Mouse (Mus musculus) forebrain, embryonic 13.5 days (tissue): ENCODE data around the gene Il12rb2. TPM values are rescaled to one million over a fixed set of nuclear protein-coding genes. Genes with fewer than 3 reads are reported as not detected.

Experiments used
- ATAC-seq: fragments of 200-750 bp; cut with Nextera tagmentation; 2 replicates; pipeline ENCODE4 v1.8.0; 2017
- H3K27ac ChIP-seq: fragments of 300-500 bp; sonication (generic); 2 replicates; pipeline ENCODE4 v1.5.1; 2015; ENCODE audit warnings: inconsistent platforms, mild to moderate bottlenecking, moderate library complexity
- H3K27me3 ChIP-seq: fragments of 300-500 bp; sonication (generic); 2 replicates; pipeline ENCODE4 v1.6.1; 2015; ENCODE audit warnings: mild to moderate bottlenecking, inconsistent platforms
- H3K36me3 ChIP-seq: fragments of 300-500 bp; sonication (generic); 2 replicates; pipeline ENCODE4 v1.6.1; 2015; ENCODE audit warnings: mild to moderate bottlenecking, inconsistent platforms; ENCODE audit not compliant: poor library complexity, severe bottlenecking
- H3K4me1 ChIP-seq: fragments of 300-500 bp; sonication (generic); 2 replicates; pipeline ENCODE4 v1.6.1; 2015; ENCODE audit warnings: inconsistent platforms
- H3K4me2 ChIP-seq: fragments of 300-500 bp; sonication (generic); 2 replicates; pipeline ENCODE4 v1.6.1; 2015; ENCODE audit warnings: inconsistent platforms, mild to moderate bottlenecking, moderate library complexity
- H3K4me3 ChIP-seq: fragments of 300-500 bp; sonication (generic); 2 replicates; pipeline ENCODE4 v1.5.1; 2015; ENCODE audit warnings: mild to moderate bottlenecking, inconsistent platforms
- H3K9ac ChIP-seq: fragments of 300-500 bp; sonication (generic); 2 replicates; pipeline ENCODE4 v1.6.1; 2015; ENCODE audit warnings: mild to moderate bottlenecking, inconsistent platforms
- H3K9me3 ChIP-seq: fragments of 300-500 bp; sonication (generic); replicated peaks from 2 replicates; pipeline ENCODE4 v1.6.1; 2016; ENCODE audit warnings: inconsistent platforms
- WGBS: fragments of 180-500 bp; shearing (Covaris S2); methylation state at CpG from one replicate; pipeline ENCODE4 v1.1.7; 2015; 5-methylcytosine and 5-hydroxymethylcytosine counted together
- polyA plus RNA-seq: library from polyadenylated mRNA; unstranded; fragments of >200 nt; fragmentation: Nextera tagmentation; extraction: Ambion mirVana; gene quantifications from 2 replicates; pipeline ENCODE4 v1.2.1, GENCODE M21; 2015

The Il12rb2 gene
- not detected in 2 replicates for polyA plus RNA-seq

DNA sequence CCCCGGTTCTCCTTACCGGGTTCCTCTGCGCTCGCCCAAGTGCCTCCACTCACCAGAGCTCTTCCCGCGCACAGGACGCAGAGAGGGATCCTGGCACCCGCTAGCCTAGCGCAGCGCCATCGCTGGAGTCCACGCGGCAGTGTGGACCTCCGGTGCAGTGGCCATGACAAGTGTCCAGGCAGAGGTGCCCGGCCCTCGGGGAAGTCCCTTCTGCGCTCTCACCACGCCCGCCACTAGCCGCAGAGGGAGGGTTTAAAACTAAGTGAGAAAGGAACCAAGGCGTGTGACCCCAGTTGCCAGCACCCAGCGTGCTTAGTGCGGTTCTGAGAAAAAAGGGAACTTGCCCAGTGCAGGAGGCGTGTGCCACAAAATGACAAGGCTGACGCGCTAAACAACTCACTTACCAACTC lies at the start of gene Il12rb2:
Il12rb2 (minus strand) TSS at position 207 of the 410 bp plus-strand sequence.
- 1% methylated on average over 26 of the region's 26 CpGs for WGBS
- Histone ChIP-seq H3K4me2 (peak within 1 kb of the TSS; percentile 61), H3K27ac (no peak within 1 kb of the TSS), H3K27me3 (peaks cover 5% of the 10 kb centered on the region), H3K9me3 (no peaks in the 10 kb centered on the region), H3K9ac (no peak within 1 kb of the TSS), H3K4me1 (peaks cover 11% of the 10 kb centered on the region; the same call in 1 of the 2 replicates), H3K36me3 (no peaks in the 10 kb centered on the region), H3K4me3 (peak within 1 kb of the TSS; percentile 32)
- peak; percentile 58; the same call in 1 of the 2 replicates for ATAC-seq

DNA sequence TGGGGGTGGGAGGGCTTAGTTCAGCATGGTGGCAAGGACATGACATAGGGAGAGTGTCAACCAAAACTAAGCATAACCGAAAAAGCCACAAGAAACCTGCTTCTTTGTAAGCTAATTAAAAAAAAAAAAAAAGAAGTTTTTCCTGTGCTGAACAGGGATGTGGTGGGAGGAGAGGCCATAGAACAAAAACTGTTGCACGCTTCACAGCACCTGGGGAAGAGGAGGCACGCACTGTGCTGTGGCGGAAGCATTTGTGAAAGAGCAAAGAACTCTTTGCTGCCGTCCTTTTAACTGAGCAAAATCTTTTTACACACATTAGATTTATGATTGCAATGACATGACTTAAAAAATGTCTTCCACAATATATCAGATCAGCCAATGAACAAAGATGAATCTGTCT lies 45.8 kb upstream of the Il12rb2 start:
- H3K36me3 ChIP-seq = no peaks in the 10 kb centered on the region
- ATAC-seq = no peak
- no peak overlapping the region for H3K9ac ChIP-seq
- H3K27ac ChIP-seq = no peak overlapping the region
- no peaks in the 10 kb centered on the region for H3K27me3 ChIP-seq
- no peak overlapping the region for H3K4me3 ChIP-seq
- H3K4me1 ChIP-seq = no peaks in the 10 kb centered on the region
- no peaks in the 10 kb centered on the region for H3K9me3 ChIP-seq
- 61% methylated on average over 5 of the region's 5 CpGs for WGBS
- no peak overlapping the region for H3K4me2 ChIP-seq

DNA sequence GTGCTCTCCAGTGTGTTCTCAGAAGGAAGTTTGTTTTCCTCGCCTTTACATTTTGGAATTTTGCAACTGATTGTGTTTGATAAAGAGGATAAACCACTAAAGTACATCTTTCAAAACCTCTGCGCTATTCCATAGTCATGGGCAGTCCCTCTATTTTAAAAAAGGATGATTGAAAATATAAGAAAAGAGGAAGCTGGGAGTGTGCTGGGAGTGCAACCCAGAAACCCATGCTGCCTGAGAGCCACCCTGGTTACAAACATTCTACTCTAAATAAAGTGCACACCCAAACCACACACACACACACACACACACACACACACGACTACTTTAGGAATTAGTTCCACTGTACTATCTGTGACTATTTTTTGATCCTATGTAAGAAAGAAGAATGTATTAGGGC lies 40.6 kb upstream of the Il12rb2 start:
- Histone ChIP-seq H3K4me3 (no peak overlapping the region), H3K4me1 (no peaks in the 10 kb centered on the region), H3K4me2 (no peak overlapping the region), H3K9me3 (no peaks in the 10 kb centered on the region), H3K27ac (no peak overlapping the region), H3K27me3 (no peaks in the 10 kb centered on the region), H3K36me3 (no peaks in the 10 kb centered on the region), H3K9ac (no peak overlapping the region)
- no peak for ATAC-seq
- WGBS = 88% methylated on average over 3 of the region's 3 CpGs

DNA sequence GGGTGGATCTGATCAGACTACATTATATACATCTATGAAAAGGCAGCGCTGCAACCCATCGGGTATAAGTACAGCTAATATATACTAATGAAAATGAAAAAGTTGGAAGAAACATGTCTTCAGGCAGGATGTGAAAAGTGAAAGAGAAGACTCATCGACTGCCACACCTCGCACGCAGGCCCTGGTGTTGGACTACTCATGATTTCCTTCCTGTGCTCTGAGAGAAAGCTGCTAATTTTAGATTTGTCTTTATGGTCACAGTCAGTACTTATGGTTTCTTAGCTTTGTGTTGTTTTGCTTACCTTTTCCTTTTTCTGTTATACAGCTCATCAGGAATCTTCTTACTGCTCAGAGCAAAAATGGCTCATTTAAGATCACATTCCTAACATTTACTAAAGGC lies 39.3 kb upstream of the Il12rb2 start:
- Histone ChIP-seq H3K9me3 (no peaks in the 10 kb centered on the region), H3K27ac (no peak overlapping the region), H3K4me1 (no peaks in the 10 kb centered on the region), H3K4me3 (no peak overlapping the region), H3K4me2 (no peak overlapping the region), H3K36me3 (no peaks in the 10 kb centered on the region), H3K27me3 (no peaks in the 10 kb centered on the region), H3K9ac (no peak overlapping the region)
- 95% methylated on average over 5 of the region's 5 CpGs for WGBS
- no peak for ATAC-seq

DNA sequence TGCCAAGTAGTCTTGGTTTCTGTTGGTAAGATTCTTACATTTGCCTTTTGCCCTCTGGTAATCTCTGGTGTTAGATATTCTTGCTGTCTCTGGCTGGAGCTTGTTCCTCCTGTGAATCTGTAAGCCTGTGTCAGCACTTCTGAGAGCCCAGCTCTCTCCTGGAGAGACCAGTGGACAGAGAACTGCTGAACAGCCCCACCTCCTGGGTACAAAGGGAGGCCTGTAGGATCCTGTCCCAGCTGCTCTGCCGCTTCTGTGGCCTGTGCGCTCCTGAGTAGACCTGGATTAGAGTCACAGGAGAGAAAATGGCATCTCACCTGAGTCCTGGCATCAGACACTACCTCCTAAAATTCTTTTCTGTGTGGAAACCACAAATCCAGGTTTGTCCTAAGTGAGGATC lies 37.4 kb upstream of the Il12rb2 start:
- H3K4me3 ChIP-seq = no peak overlapping the region
- H3K27me3 ChIP-seq = no peaks in the 10 kb centered on the region
- no peaks in the 10 kb centered on the region for H3K36me3 ChIP-seq
- ATAC-seq = no peak
- no peak overlapping the region for H3K9ac ChIP-seq
- no peaks in the 10 kb centered on the region for H3K9me3 ChIP-seq
- no peak overlapping the region for H3K27ac ChIP-seq
- H3K4me2 ChIP-seq = no peak overlapping the region
- H3K4me1 ChIP-seq = no peaks in the 10 kb centered on the region
- 83% methylated on average over 2 of the region's 2 CpGs for WGBS

DNA sequence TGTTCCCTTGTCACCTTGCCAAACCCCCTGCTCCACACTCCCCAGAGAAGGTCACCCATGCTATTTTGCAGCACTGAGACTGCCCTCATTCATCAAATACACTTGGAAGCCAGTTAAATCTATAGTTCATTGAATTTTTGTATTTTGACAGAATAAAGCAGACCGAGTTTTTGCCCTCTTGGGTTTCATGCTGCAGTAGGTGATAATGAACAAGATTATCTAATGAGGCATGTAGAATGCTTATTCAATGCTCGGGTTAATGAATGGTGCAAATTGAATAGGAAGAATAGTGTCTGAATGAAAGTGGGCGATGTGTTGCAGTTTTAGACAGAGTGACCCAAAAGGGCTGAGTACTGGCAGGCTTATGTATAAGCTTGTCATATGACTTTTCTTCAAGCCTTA lies 29.3 kb upstream of the Il12rb2 start:
- Histone ChIP-seq H3K9me3 (no peaks in the 10 kb centered on the region), H3K4me2 (no peak overlapping the region), H3K27ac (no peak overlapping the region), H3K4me1 (peaks cover 10% of the 10 kb centered on the region), H3K9ac (no peak overlapping the region), H3K36me3 (no peaks in the 10 kb centered on the region), H3K27me3 (no peaks in the 10 kb centered on the region), H3K4me3 (no peak overlapping the region)
- WGBS = 16% methylated on average over 3 of the region's 3 CpGs
- ATAC-seq = peak; percentile 70

DNA sequence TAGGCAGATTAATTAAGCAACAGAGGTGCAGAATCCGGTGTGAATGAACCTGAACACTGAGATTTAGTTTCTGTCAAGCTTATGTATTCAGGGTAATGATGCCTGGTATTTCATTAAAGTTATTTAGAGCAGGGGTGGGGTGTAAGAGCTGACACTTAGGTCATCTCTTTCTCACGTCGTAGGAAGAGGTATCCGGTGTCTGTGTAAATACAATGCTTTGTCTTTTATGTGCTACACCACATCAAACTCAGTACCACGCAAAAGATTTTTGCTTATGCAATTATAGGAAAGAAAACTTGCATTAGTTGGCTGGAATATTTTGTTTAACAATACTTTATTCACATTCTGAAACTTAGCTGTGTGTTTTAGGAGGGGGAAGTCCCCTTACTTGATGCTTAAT lies 23.6 kb upstream of the Il12rb2 start:
- Histone ChIP-seq H3K27me3 (no peaks in the 10 kb centered on the region), H3K9ac (no peak overlapping the region), H3K4me1 (no peaks in the 10 kb centered on the region), H3K9me3 (no peaks in the 10 kb centered on the region), H3K4me2 (no peak overlapping the region), H3K27ac (no peak overlapping the region), H3K4me3 (no peak overlapping the region), H3K36me3 (no peaks in the 10 kb centered on the region)
- WGBS = 80% methylated on average over 5 of the region's 5 CpGs
- ATAC-seq = no peak

DNA sequence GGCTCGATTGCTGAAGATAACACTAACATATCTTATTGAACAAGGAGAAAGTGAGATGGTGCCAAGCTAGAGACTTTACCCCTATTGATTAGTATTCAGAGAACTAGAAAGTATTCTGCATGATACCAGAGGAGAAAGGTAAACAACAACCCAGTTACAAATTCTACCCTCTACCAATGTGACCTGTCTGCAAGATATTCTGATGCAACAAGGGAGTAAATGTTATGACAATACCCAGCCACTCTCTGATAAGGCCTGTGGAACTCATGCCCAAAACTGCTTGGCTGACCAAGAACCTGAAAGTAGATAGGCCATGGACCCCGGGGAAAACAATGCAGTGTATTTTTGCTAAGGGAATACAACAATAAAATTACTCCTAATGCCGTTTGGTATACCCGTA lies 10.2 kb downstream of the Il12rb2 start:
- Histone ChIP-seq H3K27me3 (no peaks in the 10 kb centered on the region), H3K9ac (no peak overlapping the region), H3K4me2 (no peak overlapping the region), H3K4me3 (no peak overlapping the region), H3K9me3 (no peaks in the 10 kb centered on the region), H3K27ac (no peak overlapping the region), H3K36me3 (no peaks in the 10 kb centered on the region), H3K4me1 (no peaks in the 10 kb centered on the region)
- no peak for ATAC-seq
- WGBS = 89% methylated on average over 4 of the region's 4 CpGs

DNA sequence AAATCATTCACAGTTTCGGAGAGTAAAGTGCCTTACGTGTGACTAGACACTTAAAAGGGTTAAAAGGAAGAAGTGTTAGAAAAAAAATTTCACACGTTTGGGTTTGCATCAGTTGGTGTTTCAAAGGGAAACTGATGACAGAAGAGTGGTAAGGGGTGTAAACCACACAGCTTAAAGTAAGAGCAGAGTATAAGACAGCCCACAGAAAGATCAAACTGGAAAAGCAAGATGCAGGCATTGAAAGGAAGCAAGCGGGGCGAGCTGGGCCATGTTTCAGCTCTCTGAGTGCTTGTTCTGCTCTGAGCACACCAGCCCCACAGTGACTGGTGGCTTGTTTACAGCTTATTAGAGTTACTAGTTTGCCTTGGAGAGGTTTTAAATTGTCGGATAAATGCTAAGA lies 27.9 kb downstream of the Il12rb2 start:
- H3K9me3 ChIP-seq = no peaks in the 10 kb centered on the region
- WGBS = 80% methylated on average over 6 of the region's 6 CpGs
- no peak overlapping the region for H3K27ac ChIP-seq
- H3K36me3 ChIP-seq = no peaks in the 10 kb centered on the region
- no peak for ATAC-seq
- H3K4me3 ChIP-seq = no peak overlapping the region
- no peaks in the 10 kb centered on the region for H3K27me3 ChIP-seq
- H3K4me2 ChIP-seq = no peak overlapping the region
- H3K4me1 ChIP-seq = no peaks in the 10 kb centered on the region
- no peak overlapping the region for H3K9ac ChIP-seq

DNA sequence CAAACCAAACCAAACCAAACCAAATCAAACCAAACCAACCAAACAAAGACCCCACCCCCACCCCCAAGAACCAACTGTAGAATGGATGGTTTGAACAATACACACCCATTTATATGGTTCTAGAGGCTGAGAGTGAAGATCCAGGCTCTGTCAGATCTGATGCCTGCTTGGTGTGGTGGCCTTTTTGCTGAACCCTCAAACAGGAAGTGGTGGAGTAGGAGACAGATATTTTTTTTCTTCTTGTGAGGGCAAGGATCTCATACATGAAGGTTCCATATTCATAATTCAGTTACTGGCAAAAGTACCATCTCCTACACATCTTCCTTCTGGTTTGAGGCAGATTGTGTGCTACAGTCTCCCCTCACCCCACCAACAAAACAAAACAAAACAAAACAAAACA lies 36.5 kb downstream of the Il12rb2 start:
- H3K9ac ChIP-seq = no peak overlapping the region
- no peaks in the 10 kb centered on the region for H3K4me1 ChIP-seq
- H3K27me3 ChIP-seq = no peaks in the 10 kb centered on the region
- H3K36me3 ChIP-seq = no peaks in the 10 kb centered on the region
- ATAC-seq = no peak
- H3K4me3 ChIP-seq = no peak overlapping the region
- H3K27ac ChIP-seq = no peak overlapping the region
- H3K9me3 ChIP-seq = no peaks in the 10 kb centered on the region
- no peak overlapping the region for H3K4me2 ChIP-seq

DNA sequence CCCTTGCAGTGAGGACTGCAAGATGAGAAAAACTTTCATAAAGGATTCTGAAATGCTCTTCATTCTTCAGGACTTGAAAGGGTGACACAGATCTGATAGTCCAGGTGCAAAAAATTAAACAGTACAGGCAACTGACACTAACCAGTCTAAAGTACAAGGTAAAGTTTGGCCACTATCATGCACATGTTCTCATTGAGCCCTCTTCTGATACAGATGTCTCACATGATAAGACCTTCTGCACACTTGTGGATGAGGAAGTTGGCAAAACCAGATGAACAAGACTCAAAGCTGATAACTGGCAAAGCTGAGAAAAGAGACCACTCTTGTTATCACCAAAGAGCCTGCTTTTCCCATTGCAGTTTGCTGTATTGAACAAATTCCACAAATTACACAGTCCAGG lies 38.0 kb downstream of the Il12rb2 start:
- no peaks in the 10 kb centered on the region for H3K4me1 ChIP-seq
- no peak overlapping the region for H3K4me2 ChIP-seq
- no peaks in the 10 kb centered on the region for H3K36me3 ChIP-seq
- no peaks in the 10 kb centered on the region for H3K27me3 ChIP-seq
- no peak for ATAC-seq
- no peak overlapping the region for H3K4me3 ChIP-seq
- H3K27ac ChIP-seq = no peak overlapping the region
- H3K9me3 ChIP-seq = no peaks in the 10 kb centered on the region
- H3K9ac ChIP-seq = no peak overlapping the region

DNA sequence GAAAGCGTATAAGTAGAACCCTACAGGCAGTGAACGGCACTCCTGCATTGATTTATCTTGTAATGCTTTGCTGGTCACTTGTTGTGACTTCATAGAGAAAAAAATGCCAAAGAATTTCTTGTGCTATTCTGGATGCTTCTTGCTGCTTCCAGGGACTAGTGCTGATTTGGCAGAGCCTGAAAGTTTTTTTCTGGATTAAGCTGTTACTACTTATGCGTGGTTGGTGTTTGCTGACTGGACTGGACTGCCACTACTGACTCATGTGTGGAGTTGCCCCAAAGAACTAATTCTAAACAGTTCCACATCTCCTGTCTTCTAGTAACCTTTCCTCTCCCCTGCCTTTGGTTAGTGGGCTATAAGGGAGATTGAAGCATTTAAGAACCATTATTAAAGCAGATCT lies 52.2 kb downstream of the Il12rb2 start:
- H3K36me3 ChIP-seq = no peaks in the 10 kb centered on the region
- H3K9ac ChIP-seq = no peak overlapping the region
- WGBS = 89% methylated on average over 3 of the region's 3 CpGs
- no peaks in the 10 kb centered on the region for H3K27me3 ChIP-seq
- no peaks in the 10 kb centered on the region for H3K4me1 ChIP-seq
- no peaks in the 10 kb centered on the region for H3K9me3 ChIP-seq
- no peak overlapping the region for H3K4me3 ChIP-seq
- H3K4me2 ChIP-seq = no peak overlapping the region
- no peak for ATAC-seq
- no peak overlapping the region for H3K27ac ChIP-seq

DNA sequence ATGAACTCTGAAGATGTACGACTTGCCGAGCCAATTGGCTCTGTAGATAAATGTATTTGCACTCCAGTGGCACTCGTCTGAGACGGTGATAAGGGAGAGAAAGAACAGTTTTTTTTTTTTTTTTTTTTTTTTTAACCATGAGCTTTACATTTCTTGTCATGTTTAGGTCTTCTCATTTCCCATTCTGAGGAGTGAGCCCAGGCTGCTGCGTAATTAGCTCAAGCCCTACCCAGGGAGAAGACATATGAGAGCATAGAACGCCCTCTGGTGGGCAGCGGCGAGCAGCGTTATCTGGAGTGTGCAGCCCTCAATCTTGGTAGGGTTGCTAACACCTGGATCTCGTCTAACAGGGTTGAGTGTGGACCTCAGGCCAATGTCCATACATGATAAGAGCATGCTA lies 57.5 kb downstream of the Il12rb2 start:
- no peaks in the 10 kb centered on the region for H3K4me1 ChIP-seq
- H3K36me3 ChIP-seq = no peaks in the 10 kb centered on the region
- no peaks in the 10 kb centered on the region for H3K27me3 ChIP-seq
- peak; percentile 91 for ATAC-seq
- no peak overlapping the region for H3K4me2 ChIP-seq
- H3K9ac ChIP-seq = no peak overlapping the region
- no peaks in the 10 kb centered on the region for H3K9me3 ChIP-seq
- H3K4me3 ChIP-seq = no peak overlapping the region
- no peak overlapping the region for H3K27ac ChIP-seq
- WGBS = 33% methylated on average over 10 of the region's 10 CpGs
